Mouse (Mus musculus): ENCODE measurements around the gene Rad23b. TPM values are rescaled to one million over a fixed set of nuclear protein-coding genes. Genes with fewer than 3 reads are reported as not detected.
"Not testable (repeated sequence)": the region's sequence is repeated elsewhere in the genome, so short reads cannot be mapped to it uniquely, and the experiment has no call there.

Gene Rad23b
- 212 and 283 TPM in 2 replicates for polyA plus RNA-seq (2012; rRNA removed)

- Histone ChIP-seq H3K4me1 (ENCODE audit: control insufficient read depth, insufficient read depth, low read length) (peaks cover 7% of the 10 kb centered on the region; the same call in 1 of the 2 replicates), H3K4me3 (replicated peaks; ENCODE audit: extremely low read depth, low read depth, low read length) (peak within 1 kb of the TSS; percentile 69)
- peak; percentile 100 for DNase-seq
- WGBS = under 1% methylated on average over 77 of the region's 77 CpGs
- peak; percentile 86; the same call in 1 of the 2 replicates for TF ChIP-seq POLR2A (IDR thresholded peaks at IDR 0.05; ENCODE audit: borderline replicate concordance, extremely low read depth, low read depth, low read length)
- no peak for TF ChIP-seq CTCF (IDR thresholded peaks at IDR 0.05; ENCODE audit: insufficient read depth, low read length)
Observed at GRCm38 (mm10) chr4:55349452-55350218, at the start of gene Rad23b. TSS of gene Rad23b (plus strand) at chr4:55350043.

DNA sequence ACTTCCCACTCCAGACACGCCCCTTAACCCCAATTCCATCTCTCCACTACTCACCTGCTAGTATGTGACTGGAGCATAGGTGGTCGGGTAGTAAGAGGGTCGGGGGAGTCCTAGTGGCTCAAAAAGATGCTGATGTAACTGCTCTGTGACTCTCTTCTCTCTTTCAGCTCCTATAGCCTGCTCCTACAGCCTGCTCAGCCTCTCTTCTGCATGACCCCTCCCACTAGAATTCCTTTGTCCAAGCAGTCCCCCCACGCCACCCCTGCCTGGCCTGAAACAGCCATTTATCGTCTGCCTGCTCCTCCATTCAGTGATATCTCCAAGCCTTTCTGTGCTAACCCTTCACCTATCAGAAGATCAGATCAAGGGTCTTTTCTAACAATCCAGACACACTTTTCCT lies 45.7 kb upstream of the Rad23b start:
- DNase-seq = no peak
- H3K4me1 ChIP-seq (ENCODE audit: control insufficient read depth, insufficient read depth, low read length) = no peaks in the 10 kb centered on the region
- 76% methylated on average over 5 of the region's 5 CpGs for WGBS
- no peak for TF ChIP-seq POLR2A (IDR thresholded peaks at IDR 0.05; ENCODE audit: borderline replicate concordance, extremely low read depth, low read depth, low read length)
- no peak for TF ChIP-seq CTCF (IDR thresholded peaks at IDR 0.05; ENCODE audit: insufficient read depth, low read length)
- no peak overlapping the region for H3K4me3 ChIP-seq (replicated peaks; ENCODE audit: extremely low read depth, low read depth, low read length)

GRCm38 (mm10) chr4:55306636-55307035 lies 43.2 kb upstream of the Rad23b start:
- no peak for DNase-seq
- TF ChIP-seq POLR2A (IDR thresholded peaks at IDR 0.05; ENCODE audit: borderline replicate concordance, extremely low read depth, low read depth, low read length) = no peak
- Histone ChIP-seq H3K4me3 (replicated peaks; ENCODE audit: extremely low read depth, low read depth, low read length) (no peak overlapping the region), H3K4me1 (ENCODE audit: control insufficient read depth, insufficient read depth, low read length) (no peaks in the 10 kb centered on the region)
- WGBS = 91% methylated on average over 3 of the region's 4 CpGs

- no peaks in the 10 kb centered on the region for H3K4me1 ChIP-seq (ENCODE audit: control insufficient read depth, insufficient read depth, low read length)
- no peak for TF ChIP-seq POLR2A (IDR thresholded peaks at IDR 0.05; ENCODE audit: borderline replicate concordance, extremely low read depth, low read depth, low read length)
- TF ChIP-seq CTCF (IDR thresholded peaks at IDR 0.05; ENCODE audit: insufficient read depth, low read length) = no peak
- no peak overlapping the region for H3K4me3 ChIP-seq (replicated peaks; ENCODE audit: extremely low read depth, low read depth, low read length)
- WGBS = 46% methylated on average over 4 of the region's 4 CpGs
- DNase-seq = no peak
Observed at GRCm38 (mm10) chr4:55316726-55317125, 33.1 kb upstream of the Rad23b start.

GRCm38 (mm10) chr4:55318350-55318749 lies 31.5 kb upstream of the Rad23b start:
- H3K4me3 ChIP-seq (replicated peaks; ENCODE audit: extremely low read depth, low read depth, low read length); DNase-seq; H3K4me1 ChIP-seq (ENCODE audit: control insufficient read depth, insufficient read depth, low read length): not testable (repeated sequence)
- 97% methylated on average over 9 of the region's 9 CpGs for WGBS

DNA sequence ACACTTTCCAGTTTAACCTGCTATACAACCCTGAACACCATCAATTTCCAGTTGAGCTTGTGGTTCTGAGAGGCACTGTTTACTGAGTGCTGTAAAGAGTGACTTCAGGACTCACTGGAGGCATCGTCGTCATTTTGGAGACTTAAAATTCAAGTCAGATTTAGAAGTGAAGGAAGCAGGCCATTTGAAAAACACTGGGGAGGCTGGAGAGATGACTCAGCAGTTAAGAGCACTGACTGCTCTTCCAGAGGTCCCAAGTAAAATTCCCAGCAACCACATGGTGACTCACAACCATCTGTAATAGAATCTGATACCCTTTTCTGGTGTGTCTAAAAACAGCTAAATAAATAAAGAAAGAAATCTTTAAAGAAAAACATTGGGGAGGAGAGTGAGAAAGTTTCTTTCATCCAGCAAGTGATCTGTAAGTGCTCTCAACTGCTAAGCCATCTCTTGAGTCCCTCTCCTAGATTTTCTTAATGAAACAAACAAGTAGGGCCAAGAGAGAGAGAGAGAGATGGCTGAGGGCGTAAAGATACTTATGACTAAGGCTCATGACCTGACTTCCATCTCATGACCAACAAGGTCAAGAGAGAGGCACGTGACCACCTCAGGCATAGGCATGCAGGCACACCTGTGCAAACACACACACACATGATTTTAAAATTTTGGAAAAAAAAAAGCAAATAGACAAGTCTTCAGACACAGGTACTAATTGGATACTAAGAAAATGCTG lies 23.9 kb upstream of the Rad23b start:
- no peak for DNase-seq
- TF ChIP-seq POLR2A (IDR thresholded peaks at IDR 0.05; ENCODE audit: borderline replicate concordance, extremely low read depth, low read depth, low read length) (no peak), CTCF (IDR thresholded peaks at IDR 0.05; ENCODE audit: insufficient read depth, low read length) (no peak)
- WGBS = 50% methylated on average over 4 of the region's 4 CpGs
- no peak overlapping the region for H3K4me3 ChIP-seq (replicated peaks; ENCODE audit: extremely low read depth, low read depth, low read length)
- H3K4me1 ChIP-seq (ENCODE audit: control insufficient read depth, insufficient read depth, low read length) = no peaks in the 10 kb centered on the region

DNA sequence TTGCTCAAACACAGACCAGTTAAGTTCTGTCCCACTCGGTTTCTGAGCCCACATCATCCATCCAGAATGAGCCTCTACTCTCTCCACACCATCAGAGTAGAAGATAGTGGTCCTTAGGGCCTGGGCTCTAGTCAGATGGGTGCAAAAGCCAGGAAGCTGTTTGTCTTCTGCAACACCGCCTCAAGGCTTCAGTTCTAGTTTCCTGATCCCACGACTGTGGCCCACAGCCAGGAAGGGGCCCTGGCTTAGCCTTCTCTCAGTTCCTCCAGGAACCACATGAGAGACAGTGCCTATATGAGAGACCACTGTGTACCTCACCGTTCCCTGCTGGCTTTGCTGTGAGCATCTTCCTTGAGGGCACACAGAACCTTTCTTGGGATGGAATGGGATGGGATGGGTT lies 22.3 kb upstream of the Rad23b start:
- DNase-seq = no peak
- H3K4me3 ChIP-seq (replicated peaks; ENCODE audit: extremely low read depth, low read depth, low read length) = no peak overlapping the region
- TF ChIP-seq CTCF (IDR thresholded peaks at IDR 0.05; ENCODE audit: insufficient read depth, low read length) = no peak
- no peak for TF ChIP-seq POLR2A (IDR thresholded peaks at IDR 0.05; ENCODE audit: borderline replicate concordance, extremely low read depth, low read depth, low read length)
- no peaks in the 10 kb centered on the region for H3K4me1 ChIP-seq (ENCODE audit: control insufficient read depth, insufficient read depth, low read length)
- 47% methylated on average over 4 of the region's 4 CpGs for WGBS

DNA sequence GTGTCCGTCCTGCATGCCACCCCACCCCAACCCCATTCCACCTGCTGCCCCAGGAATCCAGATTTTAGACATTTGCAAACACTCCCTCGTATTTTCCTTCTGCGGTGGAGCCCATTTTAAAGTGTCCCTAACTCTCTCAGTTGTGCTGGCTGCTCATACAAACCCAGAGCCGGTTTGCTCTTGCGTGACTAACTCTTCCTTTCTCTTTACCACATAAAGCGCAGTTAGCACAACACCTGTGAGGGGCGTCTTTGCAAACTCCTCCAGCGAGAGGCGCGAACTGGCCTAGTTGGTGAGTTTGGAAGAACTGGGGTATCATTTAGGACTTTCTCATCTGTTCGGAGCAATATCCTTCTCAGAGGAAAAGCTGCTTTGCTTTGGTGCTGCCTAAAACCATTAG lies 21.4 kb upstream of the Rad23b start:
- DNase-seq = no peak
- WGBS = 90% methylated on average over 11 of the region's 11 CpGs

GRCm38 (mm10) chr4:55328928-55329327 lies 20.9 kb upstream of the Rad23b start:
- 91% methylated on average over 7 of the region's 7 CpGs for WGBS
- H3K4me1 ChIP-seq (ENCODE audit: control insufficient read depth, insufficient read depth, low read length); H3K4me3 ChIP-seq (replicated peaks; ENCODE audit: extremely low read depth, low read depth, low read length); DNase-seq: not testable (repeated sequence)

More for the DNA sequence above, 21.4 kb upstream of the Rad23b start:
- TF ChIP-seq CTCF (IDR thresholded peaks at IDR 0.05; ENCODE audit: insufficient read depth, low read length) (no peak), POLR2A (IDR thresholded peaks at IDR 0.05; ENCODE audit: borderline replicate concordance, extremely low read depth, low read depth, low read length) (no peak)
- H3K4me3 ChIP-seq (replicated peaks; ENCODE audit: extremely low read depth, low read depth, low read length) = no peak overlapping the region
- H3K4me1 ChIP-seq (ENCODE audit: control insufficient read depth, insufficient read depth, low read length) = no peaks in the 10 kb centered on the region

All from lung, adult 2 months (tissue).